Mouse (Mus musculus) olfactory bulb, adult 2 months (tissue): ENCODE data around the gene C8a. TPM values are rescaled to one million over a fixed set of nuclear protein-coding genes. Genes with fewer than 3 reads are reported as not detected.

ENCODE experiments used
- H3K27ac ChIP-seq: fragments of 200-500 bp; 2 replicates; pipeline ENCODE4 v1.5.1; 2012; ENCODE audit warnings: low read depth, low read length; ENCODE audit not compliant: insufficient read depth
- H3K4me1 ChIP-seq: fragments of 200-500 bp; 2 replicates; pipeline ENCODE4 v1.6.1; 2012; ENCODE audit warnings: low read length; ENCODE audit not compliant: control insufficient read depth, insufficient read depth
- H3K4me3 ChIP-seq: fragments of 200-500 bp; 2 replicates; pipeline ENCODE4 v1.5.1; 2012; ENCODE audit warnings: mild to moderate bottlenecking, low read depth, low read length, moderate library complexity; ENCODE audit not compliant: insufficient read depth
- CTCF ChIP-seq: fragments of 200-500 bp; IDR thresholded peaks from 2 replicates; pipeline ENCODE4 v1.5.1; 2012; ENCODE audit warnings: low read depth, mild to moderate bottlenecking, low read length, moderate library complexity; ENCODE audit not compliant: insufficient read depth
- POLR2A ChIP-seq: fragments of 200-500 bp; IDR thresholded peaks from 2 replicates; pipeline ENCODE4 v1.6.1; 2012; ENCODE audit warnings: mild to moderate bottlenecking, low read depth, low read length, moderate library complexity; ENCODE audit not compliant: insufficient read depth
- WGBS: fragments of 180-500 bp; shearing (Covaris S2); methylation state at CpG from one replicate; pipeline ENCODE4 v1.1.7; 2018; 5-methylcytosine and 5-hydroxymethylcytosine counted together
- polyA plus RNA-seq: library from polyadenylated mRNA; stranded (reverse); fragments of >200 nt; gene quantifications from 2 replicates; pipeline ENCODE4 v1.2.4, GENCODE M21; 2012; ENCODE audit warnings: low replicate concordance; ENCODE audit not compliant: missing spikeins, insufficient read depth, insufficient read length

The C8a gene
- polyA plus RNA-seq, 1 experiment: not detected

DNA sequence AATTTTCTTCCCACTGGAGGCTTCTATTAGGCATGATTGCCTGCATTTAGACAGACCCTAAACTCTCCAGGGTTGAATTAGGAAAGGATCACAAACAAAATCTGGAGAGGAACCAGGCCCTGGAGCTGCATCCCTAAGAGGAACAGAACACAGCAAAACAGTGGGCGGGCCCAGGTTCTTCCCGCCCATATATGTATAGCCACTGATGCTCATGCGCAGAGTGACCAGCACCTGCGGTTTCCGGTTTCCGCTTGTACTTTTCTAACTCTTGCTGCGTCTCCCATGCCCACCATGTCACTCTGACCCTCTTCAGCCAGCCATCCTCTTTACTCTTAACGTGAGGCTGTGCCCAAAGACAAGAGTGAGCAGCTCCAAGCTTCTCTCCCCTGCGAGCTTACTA is 77.2 kb downstream of the C8a start:
- 91% methylated on average over 9 of the region's 9 CpGs for WGBS
- H3K4me1 ChIP-seq: no peaks in the 10 kb centered on the region
- no peak for TF ChIP-seq POLR2A
- TF ChIP-seq CTCF: no peak

DNA sequence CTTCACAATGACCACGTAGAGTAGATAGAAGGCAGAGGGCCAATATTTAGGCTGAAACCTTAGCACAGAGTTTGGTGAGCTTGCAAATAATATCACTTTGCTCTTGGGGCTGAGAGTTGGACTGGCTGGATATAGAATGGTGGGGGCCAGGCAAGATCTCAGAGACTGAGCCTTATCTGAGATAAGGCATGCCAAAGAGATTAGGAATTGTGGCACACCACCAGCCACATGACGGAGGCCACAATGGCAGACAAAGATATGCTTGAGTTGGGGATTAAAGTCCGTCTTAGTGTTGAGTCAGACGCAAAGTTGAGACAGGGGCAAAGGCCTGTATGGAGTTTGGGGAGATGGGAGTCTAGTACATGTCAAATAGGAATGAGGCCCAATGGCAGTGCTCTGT is 84.1 kb downstream of the C8a start:
- TF ChIP-seq POLR2A (no peak), CTCF (no peak)
- Histone ChIP-seq H3K4me3 (no peak overlapping the region), H3K27ac (no peak overlapping the region), H3K4me1 (no peaks in the 10 kb centered on the region)
- WGBS: 94% methylated on average over 4 of the region's 4 CpGs

More for the DNA sequence above, 77.2 kb downstream of the C8a start:
- Histone ChIP-seq H3K4me3 (no peak overlapping the region), H3K27ac (no peak overlapping the region)

DNA sequence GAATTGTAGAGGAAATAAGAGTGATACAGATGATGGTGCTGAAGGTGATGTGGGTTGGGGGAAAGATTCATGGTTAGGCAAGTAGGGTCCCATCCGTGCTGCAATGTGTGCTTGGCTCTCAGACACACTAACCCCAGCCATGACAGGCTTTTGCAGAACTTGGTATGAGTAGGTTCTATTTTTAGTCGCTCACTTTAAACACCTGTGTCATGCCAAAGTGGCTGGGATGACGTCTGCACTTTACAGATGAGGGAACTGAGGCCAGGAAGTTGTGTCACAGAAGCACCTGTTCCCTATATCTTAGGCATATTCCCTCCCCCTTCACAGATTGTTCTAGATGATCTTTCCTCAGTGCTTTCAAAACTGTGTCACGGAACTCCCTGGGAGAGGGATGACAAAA is 93.9 kb downstream of the C8a start:
- WGBS: 86% methylated on average over 4 of the region's 4 CpGs

DNA sequence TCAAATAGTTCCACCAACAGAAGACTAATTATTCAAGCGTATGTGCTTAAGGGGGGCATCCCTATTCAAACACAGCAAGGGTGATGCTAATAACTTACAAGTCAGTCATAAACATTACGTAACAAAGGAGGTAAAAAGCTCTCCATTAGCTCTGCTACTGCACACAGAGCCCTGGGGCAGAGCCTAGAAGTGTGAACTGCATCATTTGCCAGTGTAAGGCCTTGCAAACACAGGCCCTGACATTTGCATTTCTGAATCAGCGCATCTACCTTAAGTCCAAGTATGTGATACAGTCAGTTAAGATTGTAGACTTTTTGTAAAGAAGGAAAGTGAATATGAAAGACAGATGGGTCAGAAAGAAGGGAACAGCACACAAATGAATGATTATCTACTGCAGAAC is 94.8 kb downstream of the C8a start:
- TF ChIP-seq CTCF (no peak), POLR2A (no peak)
- Histone ChIP-seq H3K27ac (no peak overlapping the region), H3K4me1 (no peaks in the 10 kb centered on the region), H3K4me3 (no peak overlapping the region)
- 96% methylated on average over 3 of the region's 3 CpGs for WGBS

More for the DNA sequence above, 93.9 kb downstream of the C8a start:
- TF ChIP-seq POLR2A: no peak
- no peak for TF ChIP-seq CTCF
- Histone ChIP-seq H3K4me3 (no peak overlapping the region), H3K27ac (no peak overlapping the region), H3K4me1 (no peaks in the 10 kb centered on the region)

DNA sequence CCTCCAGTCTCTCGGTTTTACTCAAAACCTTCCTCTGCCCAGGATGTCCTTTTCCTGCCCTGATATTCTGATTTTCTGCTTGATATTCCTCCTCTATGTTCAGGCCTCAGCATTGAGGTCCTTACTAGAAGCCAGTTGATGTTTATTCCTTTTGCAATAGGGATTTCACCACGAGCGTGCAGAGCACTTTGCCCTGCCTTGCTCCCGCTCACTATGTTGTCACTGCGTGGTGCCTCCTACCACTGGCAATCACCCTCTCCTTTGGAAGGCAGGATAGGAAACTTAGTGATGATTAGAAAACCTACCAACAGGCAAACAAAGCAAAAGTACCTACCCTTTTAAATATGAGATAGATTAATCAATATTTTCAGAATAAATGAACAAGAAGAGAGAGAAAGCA is 96.7 kb downstream of the C8a start:
- 85% methylated on average over 5 of the region's 5 CpGs for WGBS
- TF ChIP-seq POLR2A: no peak
- TF ChIP-seq CTCF: no peak
- Histone ChIP-seq H3K27ac (no peak overlapping the region), H3K4me3 (no peak overlapping the region), H3K4me1 (no peaks in the 10 kb centered on the region)

DNA sequence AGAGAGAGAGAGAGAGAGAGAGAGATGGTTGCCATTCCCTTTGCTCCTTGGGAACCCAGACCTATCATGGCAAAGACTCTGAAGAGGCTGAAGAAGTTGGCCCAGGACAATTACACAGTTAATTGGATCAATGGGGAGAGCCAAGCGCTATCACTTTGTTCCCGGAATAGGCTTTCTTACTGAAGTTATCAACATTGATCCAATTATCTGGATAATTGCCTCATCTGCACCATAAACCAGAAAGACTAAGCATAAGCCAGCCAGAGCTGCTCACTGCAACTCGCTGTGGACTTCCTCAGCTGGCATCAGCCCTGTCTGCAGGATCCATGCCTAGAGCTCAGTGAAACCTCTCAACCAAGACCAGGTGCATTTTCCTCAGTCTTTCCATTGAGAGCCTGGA is 100.6 kb downstream of the C8a start:
- Histone ChIP-seq H3K4me1 (no peaks in the 10 kb centered on the region), H3K4me3 (no peak overlapping the region), H3K27ac (no peak overlapping the region)
- TF ChIP-seq POLR2A: no peak
- TF ChIP-seq CTCF: no peak
- 87% methylated on average over 3 of the region's 3 CpGs for WGBS

DNA sequence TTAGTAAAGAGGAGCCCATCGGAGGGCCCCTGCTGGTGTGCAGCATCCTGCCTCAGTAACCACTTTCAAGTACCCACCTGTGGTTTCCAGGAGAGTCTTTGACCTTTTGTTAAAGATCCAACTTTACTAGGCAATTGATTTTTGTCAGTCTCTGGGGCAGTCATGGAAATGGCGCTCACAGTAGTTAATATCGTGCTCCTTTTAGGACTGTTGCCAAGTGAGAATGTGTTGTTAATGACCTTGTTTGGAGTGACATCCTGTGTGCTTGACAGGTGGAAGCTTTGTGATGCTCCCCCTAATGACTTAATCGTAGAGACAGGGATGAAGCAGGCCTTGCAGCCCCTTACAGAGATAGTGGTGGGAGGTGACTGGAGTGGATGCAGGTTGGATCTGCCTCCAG is 105.9 kb downstream of the C8a start:
- Histone ChIP-seq H3K4me3 (no peak overlapping the region), H3K4me1 (peaks cover 4% of the 10 kb centered on the region; the same call in 1 of the 2 replicates), H3K27ac (no peak overlapping the region)
- WGBS: 71% methylated on average over 4 of the region's 4 CpGs
- TF ChIP-seq POLR2A (no peak), CTCF (no peak)

DNA sequence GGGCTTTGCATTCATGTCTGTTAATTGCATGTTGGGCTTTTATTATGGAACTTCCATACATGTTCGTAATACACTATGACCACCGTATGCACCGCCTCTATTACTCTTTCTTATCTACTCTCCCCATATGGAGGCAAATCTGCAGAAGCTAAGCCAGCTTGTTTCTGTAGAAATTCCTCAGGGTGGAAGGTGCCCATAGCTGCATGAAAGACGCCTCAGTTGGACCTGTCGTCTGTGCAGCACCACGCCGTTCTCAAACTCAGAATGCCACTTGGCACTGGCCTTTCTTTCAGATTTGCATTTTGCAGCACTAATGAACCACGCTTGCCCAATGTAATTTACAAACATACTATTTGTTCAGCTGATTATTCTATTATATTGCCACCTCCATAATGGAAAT is 106.6 kb downstream of the C8a start:
- WGBS: 79% methylated on average over 8 of the region's 8 CpGs
- TF ChIP-seq POLR2A (no peak), CTCF (no peak)

DNA sequence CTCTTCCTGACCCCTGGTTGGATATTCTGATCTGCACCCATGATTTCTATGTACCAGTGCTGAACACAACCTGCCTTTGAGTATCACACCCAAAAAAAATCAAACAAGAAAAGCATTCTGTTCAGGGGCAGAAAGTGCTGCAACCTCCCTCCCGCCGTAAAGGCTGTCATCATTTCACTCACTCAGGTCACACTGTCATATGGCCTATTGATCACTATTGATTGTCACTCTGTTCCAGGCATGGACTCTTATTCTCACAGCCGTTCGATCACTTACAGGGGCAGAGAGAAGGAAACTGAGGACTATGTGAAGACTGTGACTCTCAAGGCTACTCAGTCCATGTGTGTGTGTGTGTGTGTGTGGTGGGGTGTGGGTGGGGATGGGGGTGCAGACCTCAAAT is 108.0 kb downstream of the C8a start:
- H3K4me1 ChIP-seq: peaks cover 4% of the 10 kb centered on the region; the same call in 1 of the 2 replicates
- TF ChIP-seq CTCF: no peak
- TF ChIP-seq POLR2A: no peak
- 94% methylated on average over 4 of the region's 4 CpGs for WGBS

More for the DNA sequence above, 106.6 kb downstream of the C8a start:
- Histone ChIP-seq H3K4me3 (no peak overlapping the region), H3K4me1 (peaks cover 4% of the 10 kb centered on the region; the same call in 1 of the 2 replicates), H3K27ac (no peak overlapping the region)

DNA sequence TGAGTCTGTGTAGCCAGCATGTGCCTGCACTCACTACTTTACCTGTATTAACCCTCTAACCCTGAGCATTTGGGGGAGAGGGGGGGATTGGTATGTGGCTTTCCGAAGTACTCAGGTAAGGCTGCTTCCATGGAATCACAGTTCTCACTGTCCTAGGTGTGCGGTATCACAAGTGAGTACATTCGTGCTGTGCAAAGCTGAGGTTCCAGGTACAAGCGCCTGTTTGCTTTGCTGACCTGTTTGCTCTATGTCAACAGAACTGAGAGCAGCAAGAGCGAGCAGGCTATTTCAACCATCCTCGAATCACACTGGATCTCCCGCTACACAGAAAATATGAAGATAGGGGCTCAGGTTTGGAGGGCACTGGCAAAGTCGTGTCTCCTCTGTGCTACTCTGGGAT is 110.1 kb downstream of the C8a start, which contains the start of gene C8b:
C8b (plus strand) TSS at position 253 of the 400 bp plus-strand sequence.
- H3K4me1 ChIP-seq: peaks cover 11% of the 10 kb centered on the region; the same call in 1 of the 2 replicates
- no peak within 1 kb of the TSS for H3K27ac ChIP-seq
- WGBS: 96% methylated on average over 8 of the region's 8 CpGs

More for the DNA sequence above, 108.0 kb downstream of the C8a start:
- H3K27ac ChIP-seq: no peak overlapping the region
- H3K4me3 ChIP-seq: no peak overlapping the region

More for the DNA sequence above, 110.1 kb downstream of the C8a start, which contains the start of gene C8b:
- TF ChIP-seq POLR2A (no peak), CTCF (no peak)
- H3K4me3 ChIP-seq: no peak within 1 kb of the TSS

Other genes starting within 250 kb of the C8a start
- gene C8b, start 110.1 kb downstream of the C8a start, polyA plus RNA-seq: not detected in 2 replicates
- gene Gm17662, start 19.1 kb downstream of the C8a start, polyA plus RNA-seq: not detected in 2 replicates
- gene Fyb2, start 37.1 kb upstream of the C8a start, polyA plus RNA-seq: not detected in 2 replicates
- not detected in 2 replicates for gene Prkaa2, start 233.5 kb upstream of the C8a start, polyA plus RNA-seq